Mouse (Mus musculus): Measurements from ENCODE around the gene Gm43064.
A peak's percentile ranks its signal among the peaks of the same experiment; 100 is the strongest.

DNA sequence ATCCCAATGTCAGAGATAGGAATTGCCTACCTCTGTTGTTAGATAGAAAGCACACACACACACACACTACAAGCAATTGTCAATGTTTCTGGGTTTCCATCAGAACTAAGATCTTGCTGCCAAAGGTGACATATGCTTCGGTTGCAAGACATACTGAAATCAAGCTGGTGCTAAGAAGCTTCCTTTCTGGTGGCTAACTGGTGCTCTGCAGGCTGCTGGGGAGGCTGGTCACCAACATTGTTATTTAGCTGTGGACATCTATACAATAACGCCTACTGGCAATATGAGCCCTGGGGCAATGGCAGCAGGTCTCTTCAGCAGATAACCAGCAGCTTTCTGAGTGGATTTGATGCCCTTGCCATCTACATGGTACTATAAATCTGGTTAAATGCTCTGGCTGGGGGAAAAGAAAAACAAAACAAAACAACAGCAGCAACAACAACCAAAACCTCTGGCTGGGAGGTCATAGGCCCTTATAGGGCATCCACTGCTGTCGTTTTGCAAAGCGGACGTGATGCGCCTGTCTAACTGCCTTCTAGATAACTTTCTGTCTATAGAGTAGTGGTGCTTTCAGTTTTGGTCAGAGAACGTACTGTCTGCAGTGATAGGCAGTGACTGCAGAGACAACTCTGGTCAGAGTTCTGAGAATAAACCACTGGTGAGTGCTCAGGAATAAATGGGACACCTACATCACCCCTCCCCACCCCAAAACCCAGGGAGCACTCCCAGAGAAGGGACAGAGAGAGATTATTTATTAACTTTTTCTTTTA lies 47.8 kb downstream of the Gm43064 start:
- TF ChIP-seq POLR2A (IDR thresholded peaks at IDR 0.05; ENCODE audit: borderline replicate concordance, insufficient read depth, low read length) (no peak), CTCF (IDR thresholded peaks at IDR 0.05; ENCODE audit: borderline replicate concordance, insufficient read depth, low read depth, low read length) (peak; percentile 14; the same call in 1 of the 2 replicates)
